Mouse (Mus musculus): ENCODE results near the gene Ide.
A peak's percentile ranks its signal among the peaks of the same experiment; 100 is the strongest.

The Ide gene

GRCm38 (mm10) chr19:37337752-37338151 lies at the start of gene Ide:
TSS of gene Ide (minus strand) at chr19:37337852.
- DNase-seq (ENCODE audit: low read depth, low spot score): no peak

- no peak for DNase-seq (ENCODE audit: low read depth, low spot score)
Measured at GRCm38 (mm10) chr19:37386126-37386525, 48.5 kb upstream of the Ide start.

- no peak for DNase-seq (ENCODE audit: low read depth, low spot score)
Measured at GRCm38 (mm10) chr19:37378816-37379215, 41.2 kb upstream of the Ide start.

- DNase-seq (ENCODE audit: low read depth, low spot score): no peak
Measured at GRCm38 (mm10) chr19:37377404-37377990, 39.8 kb upstream of the Ide start.

GRCm38 (mm10) chr19:37376841-37377240 lies 39.2 kb upstream of the Ide start:
- DNase-seq (ENCODE audit: low read depth, low spot score): no peak

- DNase-seq (ENCODE audit: low read depth, low spot score): peak; percentile 95
Measured at GRCm38 (mm10) chr19:37375755-37376615, 38.3 kb upstream of the Ide start, which contains the start of gene Kif11. TSS of gene Kif11 (plus strand) at chr19:37376403.

- no peak for DNase-seq (ENCODE audit: low read depth, low spot score)
Measured at GRCm38 (mm10) chr19:37374941-37375754, 37.5 kb upstream of the Ide start.

GRCm38 (mm10) chr19:37370356-37370755 lies 32.7 kb upstream of the Ide start:
- no peak for DNase-seq (ENCODE audit: low read depth, low spot score)

GRCm38 (mm10) chr19:37369921-37370320 lies 32.3 kb upstream of the Ide start:
- DNase-seq (ENCODE audit: low read depth, low spot score): no peak

GRCm38 (mm10) chr19:37368990-37369389 lies 31.3 kb upstream of the Ide start:
- no peak for DNase-seq (ENCODE audit: low read depth, low spot score)

GRCm38 (mm10) chr19:37363128-37363939 lies 25.7 kb upstream of the Ide start:
- no peak for DNase-seq (ENCODE audit: low read depth, low spot score)

- DNase-seq (ENCODE audit: low read depth, low spot score): no peak
Measured at GRCm38 (mm10) chr19:37362545-37362944, 24.9 kb upstream of the Ide start.

- DNase-seq (ENCODE audit: low read depth, low spot score): no peak
Measured at GRCm38 (mm10) chr19:37360044-37360443, 22.4 kb upstream of the Ide start.

- no peak for DNase-seq (ENCODE audit: low read depth, low spot score)
Measured at GRCm38 (mm10) chr19:37353331-37353730, 15.7 kb upstream of the Ide start.

GRCm38 (mm10) chr19:37352756-37353155 lies 15.1 kb upstream of the Ide start:
- DNase-seq (ENCODE audit: low read depth, low spot score): no peak

- no peak for DNase-seq (ENCODE audit: low read depth, low spot score)
Measured at GRCm38 (mm10) chr19:37348952-37349351, 11.3 kb upstream of the Ide start.

GRCm38 (mm10) chr19:37348331-37348730 lies 10.7 kb upstream of the Ide start:
- no peak for DNase-seq (ENCODE audit: low read depth, low spot score)

GRCm38 (mm10) chr19:37346258-37346657 lies 8.6 kb upstream of the Ide start:
- no peak for DNase-seq (ENCODE audit: low read depth, low spot score)

- DNase-seq (ENCODE audit: low read depth, low spot score): no peak
Measured at GRCm38 (mm10) chr19:37343899-37344298, 6.2 kb upstream of the Ide start.

GRCm38 (mm10) chr19:37340931-37341330 lies 3.3 kb upstream of the Ide start:
- DNase-seq (ENCODE audit: low read depth, low spot score): no peak

- no peak for DNase-seq (ENCODE audit: low read depth, low spot score)
Measured at GRCm38 (mm10) chr19:37340495-37340894, 2.8 kb upstream of the Ide start.
